Mouse (Mus musculus) myocyte (in vitro differentiated cells): Measurements from ENCODE around the gene Stum. TPM values are rescaled to one million over a fixed set of nuclear protein-coding genes. Genes with fewer than 3 reads are reported as not detected.

ENCODE experiments used
- H3K27me3 ChIP-seq: one replicate; pipeline ENCODE4 v1.6.1; 2011; ENCODE audit not compliant: control insufficient read depth, insufficient read depth, insufficient read length
- H3K36me3 ChIP-seq: one replicate; pipeline ENCODE4 v1.6.1; 2011; ENCODE audit not compliant: control insufficient read depth, insufficient read depth
- H3K4me2 ChIP-seq: one replicate; pipeline ENCODE4 v1.6.1; 2011; ENCODE audit warnings: low read depth, control low read depth
- H3K4me3 ChIP-seq: one replicate; pipeline ENCODE4 v1.5.1; 2011; ENCODE audit warnings: mild to moderate bottlenecking, control low read depth, moderate library complexity
- H3K79me2 ChIP-seq: one replicate; pipeline ENCODE4 v1.6.1; 2011; ENCODE audit not compliant: control insufficient read depth, insufficient read depth
- H3ac ChIP-seq: one replicate; pipeline ENCODE4 v1.6.1; 2011; ENCODE audit not compliant: control insufficient read depth, insufficient read length
- CEBPB ChIP-seq: IDR thresholded peaks from 2 replicates; pipeline ENCODE4 v1.6.1; 2011; ENCODE audit warnings: mild to moderate bottlenecking, moderate library complexity; ENCODE audit not compliant: poor library complexity, insufficient read depth, severe bottlenecking
- E2F4 ChIP-seq: IDR thresholded peaks from one replicate; pipeline ENCODE4 v1.6.1; 2011; ENCODE audit warnings: mild to moderate bottlenecking, control low read depth, moderate library complexity; ENCODE audit not compliant: insufficient read depth
- MAX ChIP-seq: IDR thresholded peaks from one replicate; pipeline ENCODE4 v1.6.1; 2011; ENCODE audit warnings: low read depth, mild to moderate bottlenecking, control low read depth
- MYOD1 ChIP-seq, 3 experiments: IDR thresholded peaks; one replicate each; pipeline ENCODE4 v1.6.1; 2011; ENCODE audit warnings: control low read depth in 2 of 3, low read depth in 2 of 3, mild to moderate bottlenecking in 2 of 3, moderate library complexity in 1 of 3; ENCODE audit not compliant: insufficient read length in 2 of 3, control insufficient read depth in 1 of 3
- MYOG ChIP-seq, 3 experiments: IDR thresholded peaks; one replicate each; pipeline ENCODE4 v1.6.1; 2011; ENCODE audit warnings: control low read depth in 2 of 3, low read depth in 2 of 3, mild to moderate bottlenecking in 2 of 3; ENCODE audit not compliant: insufficient read length in 2 of 3, control insufficient read depth in 1 of 3, insufficient read depth in 1 of 3
- POLR2A ChIP-seq: IDR thresholded peaks from one replicate; pipeline ENCODE4 v1.6.1; 2011; ENCODE audit warnings: low read depth, mild to moderate bottlenecking, control low read depth, moderate library complexity; ENCODE audit not compliant: insufficient read length
- POLR2AphosphoS2 ChIP-seq: IDR thresholded peaks from one replicate; pipeline ENCODE4 v1.6.1; 2011; ENCODE audit warnings: low read depth, control low read depth; ENCODE audit not compliant: insufficient read length
- REST ChIP-seq: IDR thresholded peaks from one replicate; pipeline ENCODE4 v1.6.1; 2011; ENCODE audit warnings: mild to moderate bottlenecking, control low read depth, moderate library complexity; ENCODE audit not compliant: insufficient read depth, insufficient read length
- SRF ChIP-seq: IDR thresholded peaks from one replicate; pipeline ENCODE4 v1.6.1; 2011; ENCODE audit warnings: low read depth; ENCODE audit not compliant: control insufficient read depth, insufficient read length
- TCF12 ChIP-seq: IDR thresholded peaks from one replicate; pipeline ENCODE4 v1.6.1; 2011; ENCODE audit warnings: mild to moderate bottlenecking, control low read depth; ENCODE audit not compliant: poor library complexity, insufficient read depth, severe bottlenecking
- TCF3 ChIP-seq: IDR thresholded peaks from one replicate; pipeline ENCODE4 v1.6.1; 2011; ENCODE audit warnings: low read depth, control low read depth; ENCODE audit not compliant: insufficient read length
- USF1 ChIP-seq: IDR thresholded peaks from one replicate; pipeline ENCODE4 v1.6.1; 2011; ENCODE audit warnings: low read depth, mild to moderate bottlenecking, control low read depth, moderate library complexity
- polyA plus RNA-seq: library from polyadenylated mRNA; unstranded; fragments of >200 nt; fragmentation: generic; extraction: Trizol; gene quantifications from one replicate; pipeline ENCODE4 v1.2.1, GENCODE M21; 2012; ENCODE audit warnings: missing spikeins

Stum gene
- polyA plus RNA-seq, 1 experiment, result 0.28 TPM

DNA sequence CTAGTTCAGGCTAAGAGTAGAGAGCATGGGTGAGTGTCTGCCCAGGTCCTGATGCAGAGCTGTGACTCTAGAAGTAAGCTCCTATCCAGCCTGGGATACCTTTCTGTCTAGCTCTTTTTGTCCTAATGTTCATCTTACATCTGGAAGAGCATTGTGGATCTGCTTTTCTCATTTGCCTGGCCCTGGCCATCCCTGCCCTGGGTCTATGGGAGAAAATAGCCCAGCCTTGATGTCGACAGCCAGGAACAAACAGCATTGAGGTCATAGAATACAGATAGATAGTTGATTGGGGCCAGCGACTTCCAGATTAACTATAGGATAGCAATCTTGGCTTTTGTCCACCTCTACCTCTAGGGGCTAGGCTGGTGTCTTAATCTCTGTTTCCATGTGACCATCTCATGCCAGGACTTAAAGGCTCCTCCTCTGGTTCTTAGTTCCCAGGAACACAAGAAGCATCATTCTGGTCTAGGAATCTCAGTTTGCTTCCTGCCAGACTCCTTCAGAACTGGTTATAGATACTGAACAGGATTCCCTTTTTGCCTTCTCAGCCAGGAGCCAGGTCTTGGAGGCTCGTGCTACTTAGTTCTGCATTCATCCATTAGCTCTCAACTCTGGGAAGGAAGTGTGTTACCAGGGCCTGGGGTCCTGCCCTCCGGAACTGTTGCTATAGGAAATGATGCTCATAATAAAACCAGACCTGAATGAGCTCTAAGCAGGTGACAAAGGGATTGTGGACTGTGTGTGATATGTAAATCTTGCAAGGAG lies 82.4 kb downstream of the Stum start:
- H3K4me2 ChIP-seq, result no peak overlapping the region
- TF ChIP-seq POLR2AphosphoS2, result no peak
- TF ChIP-seq USF1, result no peak
- TF ChIP-seq E2F4, result no peak
- TF ChIP-seq POLR2A, result no peak
- TF ChIP-seq MYOG (IDR thresholded peaks at IDR 0.05; ENCODE audit: control insufficient read depth in 1 of 3, insufficient read depth in 1 of 3, insufficient read length in 2 of 3, low read depth in 2 of 3), result no peak
- TF ChIP-seq TCF3, result no peak
- TF ChIP-seq REST, result no peak
- no peak for TF ChIP-seq MYOD1 (IDR thresholded peaks at IDR 0.05; ENCODE audit: control insufficient read depth in 1 of 3, insufficient read length in 2 of 3, low read depth in 2 of 3)
- no peak for TF ChIP-seq TCF12
- TF ChIP-seq CEBPB, result no peak
- TF ChIP-seq MAX, result no peak
- TF ChIP-seq SRF, result no peak
- H3K36me3 ChIP-seq, result no peaks in the 10 kb centered on the region
- peaks cover 11% of the 10 kb centered on the region for H3K27me3 ChIP-seq
- H3ac ChIP-seq, result no peak overlapping the region
- no peaks in the 10 kb centered on the region for H3K79me2 ChIP-seq
- H3K4me3 ChIP-seq, result no peak overlapping the region

DNA sequence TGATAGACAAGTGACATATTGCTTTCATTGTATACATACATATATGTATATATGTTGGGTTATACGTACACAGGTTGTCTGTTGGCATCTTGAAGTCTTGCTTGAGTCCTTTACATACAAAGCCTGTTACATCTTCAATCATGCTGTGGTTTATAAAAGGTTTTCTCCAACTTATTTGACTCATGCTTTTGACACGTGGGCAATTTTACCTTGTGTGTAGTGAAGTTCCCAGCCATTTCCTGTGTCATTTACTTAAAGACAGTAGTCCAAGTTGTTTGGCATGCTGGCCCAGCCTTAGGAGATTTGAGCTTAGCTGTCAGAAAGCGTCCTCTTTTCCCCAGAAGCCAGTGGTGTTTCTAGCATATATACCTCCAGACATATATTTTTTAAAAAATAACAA lies 84.9 kb downstream of the Stum start:
- Histone ChIP-seq H3K79me2 (no peaks in the 10 kb centered on the region), H3K4me3 (no peak overlapping the region), H3K4me2 (no peak overlapping the region), H3ac (no peak overlapping the region), H3K36me3 (no peaks in the 10 kb centered on the region), H3K27me3 (peaks cover 11% of the 10 kb centered on the region)
- no peak for TF ChIP-seq MYOG (IDR thresholded peaks at IDR 0.05; ENCODE audit: control insufficient read depth in 1 of 3, insufficient read depth in 1 of 3, insufficient read length in 2 of 3, low read depth in 2 of 3)
- TF ChIP-seq POLR2A, result no peak
- TF ChIP-seq USF1, result no peak
- TF ChIP-seq REST, result no peak

DNA sequence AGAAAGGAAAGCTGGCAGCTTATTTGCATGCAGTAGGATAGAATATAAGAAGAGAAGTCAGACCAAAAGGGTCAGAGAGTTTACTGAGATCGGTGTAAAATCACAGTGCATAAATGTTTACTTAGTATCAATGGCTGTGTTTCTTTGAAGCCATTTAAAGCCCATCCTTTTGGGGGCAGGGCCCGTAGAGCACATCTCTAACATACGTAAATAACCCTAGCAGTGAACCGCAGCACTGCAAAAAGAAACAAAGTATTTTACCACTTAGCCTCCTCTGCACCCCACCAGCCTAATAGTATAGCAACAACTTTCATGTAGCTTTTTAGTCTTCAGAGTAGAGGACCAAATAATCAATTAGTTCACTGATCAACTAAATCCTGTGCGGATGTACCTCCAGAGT lies 85.6 kb downstream of the Stum start:
- Histone ChIP-seq H3ac (no peak overlapping the region), H3K4me3 (no peak overlapping the region), H3K27me3 (peaks cover 11% of the 10 kb centered on the region), H3K4me2 (no peak overlapping the region), H3K36me3 (no peaks in the 10 kb centered on the region), H3K79me2 (no peaks in the 10 kb centered on the region)
- no peak for TF ChIP-seq POLR2AphosphoS2
- TF ChIP-seq TCF12, result no peak
- no peak for TF ChIP-seq MYOG (IDR thresholded peaks at IDR 0.05; ENCODE audit: control insufficient read depth in 1 of 3, insufficient read depth in 1 of 3, insufficient read length in 2 of 3, low read depth in 2 of 3)
- TF ChIP-seq MAX, result no peak
- no peak for TF ChIP-seq TCF3
- TF ChIP-seq SRF, result no peak
- no peak for TF ChIP-seq REST
- no peak for TF ChIP-seq CEBPB
- no peak for TF ChIP-seq E2F4
- no peak for TF ChIP-seq USF1
- no peak for TF ChIP-seq POLR2A
- TF ChIP-seq MYOD1 (IDR thresholded peaks at IDR 0.05; ENCODE audit: control insufficient read depth in 1 of 3, insufficient read length in 2 of 3, low read depth in 2 of 3), result no peak

DNA sequence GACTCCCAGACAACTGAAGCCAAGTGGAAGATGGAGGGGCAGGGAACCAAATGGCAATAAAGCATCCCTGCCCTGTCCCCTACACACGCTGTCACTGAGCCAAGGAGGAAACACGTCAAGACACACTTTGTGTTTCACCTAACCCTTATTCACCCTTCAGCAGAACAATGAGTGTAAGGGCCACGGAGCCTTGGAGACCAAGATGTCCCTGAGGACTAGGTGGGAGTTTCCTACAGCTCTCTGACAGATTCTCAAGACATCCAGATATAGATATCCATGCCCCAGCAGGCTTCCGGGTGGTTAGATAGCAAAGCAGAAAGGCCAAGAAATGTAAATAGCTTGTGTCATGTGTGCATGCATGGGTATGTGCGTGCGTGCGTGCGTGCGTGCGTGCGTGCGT lies 89.4 kb downstream of the Stum start:
- TF ChIP-seq REST (no peak), MAX (no peak), MYOD1 (IDR thresholded peaks at IDR 0.05; ENCODE audit: control insufficient read depth in 1 of 3, insufficient read length in 2 of 3, low read depth in 2 of 3) (no peak), TCF3 (no peak)
- no peak overlapping the region for H3ac ChIP-seq
- no peak overlapping the region for H3K4me3 ChIP-seq
- no peaks in the 10 kb centered on the region for H3K79me2 ChIP-seq
- H3K27me3 ChIP-seq, result peaks cover 5% of the 10 kb centered on the region
- no peak overlapping the region for H3K4me2 ChIP-seq
- H3K36me3 ChIP-seq, result no peaks in the 10 kb centered on the region

DNA sequence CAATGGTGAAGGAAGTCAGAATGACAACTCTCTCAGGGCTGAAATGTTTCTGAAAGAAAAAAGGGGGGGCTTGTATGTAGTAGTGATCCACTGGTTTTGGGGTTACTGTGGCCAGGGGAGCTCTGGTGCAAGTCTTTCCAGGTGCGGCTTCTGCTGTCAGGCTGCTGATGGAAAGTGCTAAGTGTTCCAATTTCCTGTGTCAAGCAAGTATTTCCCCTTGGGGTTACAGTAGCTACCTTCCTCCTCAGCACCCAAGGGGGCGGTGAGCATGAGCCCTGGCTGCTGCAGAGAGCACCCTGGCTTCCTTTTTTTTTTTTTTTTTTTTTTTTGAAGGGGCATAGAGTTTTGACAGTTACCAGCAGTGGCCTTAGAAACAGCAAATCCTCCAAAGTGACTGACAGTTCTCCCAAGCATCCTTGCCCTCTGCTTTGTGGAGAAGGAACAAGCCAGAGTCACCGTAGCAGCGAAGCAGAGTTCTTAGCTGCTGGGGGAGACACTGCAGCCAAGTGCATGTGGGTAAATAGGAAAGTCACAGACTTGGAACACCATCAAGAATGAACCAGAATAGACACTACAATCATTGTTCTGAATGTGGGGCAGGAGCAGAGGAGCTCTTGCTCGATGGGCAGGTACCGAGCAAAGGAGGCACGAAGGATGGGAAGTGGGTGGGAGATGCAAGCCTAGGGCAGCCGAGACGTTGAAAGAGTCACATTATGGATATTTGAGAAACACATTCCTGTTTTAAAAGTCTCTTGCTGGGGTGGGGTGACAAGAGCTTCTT lies 90.1 kb downstream of the Stum start:
- Histone ChIP-seq H3ac (no peak overlapping the region), H3K36me3 (no peaks in the 10 kb centered on the region), H3K4me3 (no peak overlapping the region), H3K79me2 (no peaks in the 10 kb centered on the region), H3K4me2 (no peak overlapping the region), H3K27me3 (peaks cover 5% of the 10 kb centered on the region)
- TF ChIP-seq E2F4, result no peak
- no peak for TF ChIP-seq SRF
- TF ChIP-seq CEBPB, result no peak
- no peak for TF ChIP-seq REST
- TF ChIP-seq TCF12, result no peak
- no peak for TF ChIP-seq USF1
- TF ChIP-seq POLR2AphosphoS2, result no peak
- TF ChIP-seq TCF3, result no peak
- no peak for TF ChIP-seq MAX
- no peak for TF ChIP-seq POLR2A
- no peak for TF ChIP-seq MYOG (IDR thresholded peaks at IDR 0.05; ENCODE audit: control insufficient read depth in 1 of 3, insufficient read depth in 1 of 3, insufficient read length in 2 of 3, low read depth in 2 of 3)
- TF ChIP-seq MYOD1 (IDR thresholded peaks at IDR 0.05; ENCODE audit: control insufficient read depth in 1 of 3, insufficient read length in 2 of 3, low read depth in 2 of 3), result no peak
